Mouse (Mus musculus) C2C12 (cell line): Measurements from ENCODE around the gene Hc.

Experiments used
- CTCF ChIP-seq: IDR thresholded peaks from one replicate; pipeline ENCODE4 v1.5.1; 2011; ENCODE audit not compliant: control insufficient read depth, insufficient read depth, insufficient read length
- FOSL1 ChIP-seq: IDR thresholded peaks from one replicate; pipeline ENCODE4 v1.8.0; 2011; ENCODE audit warnings: mild to moderate bottlenecking, low read length; ENCODE audit not compliant: poor library complexity, insufficient read depth, severe bottlenecking
- MAX ChIP-seq: IDR thresholded peaks from one replicate; pipeline ENCODE4 v1.6.1; 2011; ENCODE audit warnings: mild to moderate bottlenecking, control low read depth
- MYOG ChIP-seq: IDR thresholded peaks from one replicate; pipeline ENCODE4 v1.6.1; 2011; ENCODE audit not compliant: control insufficient read depth, insufficient read length; ENCODE audit errors: extremely low read depth
- USF1 ChIP-seq: IDR thresholded peaks from one replicate; pipeline ENCODE4 v1.6.1; 2011; ENCODE audit warnings: low read depth, mild to moderate bottlenecking, control low read depth, moderate library complexity

DNA sequence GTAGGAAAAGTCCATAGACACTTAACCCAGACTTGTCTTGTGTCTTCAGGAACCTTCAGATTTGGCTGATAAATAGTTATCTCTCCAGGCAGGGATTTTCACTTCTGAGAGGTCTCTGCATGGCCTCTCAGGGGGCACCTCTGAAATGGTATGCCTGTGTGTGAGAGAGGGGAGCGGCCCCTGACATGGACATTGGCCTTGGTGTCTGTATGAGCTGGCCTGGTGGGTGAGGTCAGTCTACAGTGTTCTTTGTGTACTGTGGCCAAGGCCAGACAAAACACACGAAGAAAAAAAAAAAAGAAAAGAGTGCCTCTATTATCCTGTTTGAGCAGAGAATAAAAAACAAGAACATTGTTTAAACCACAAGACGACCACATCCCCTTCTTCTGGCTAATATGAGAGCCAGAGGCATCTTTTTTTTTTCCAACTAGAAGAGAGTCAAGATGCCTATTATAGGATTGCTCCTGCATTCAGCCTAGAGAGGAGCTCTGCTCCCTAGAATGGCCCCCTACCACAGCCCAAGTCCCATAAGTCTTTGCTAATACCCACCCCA lies 81.7 kb downstream of the Hc start:
- no peak for TF ChIP-seq USF1
- no peak for TF ChIP-seq FOSL1
- TF ChIP-seq CTCF, result no peak
- no peak for TF ChIP-seq MAX
- TF ChIP-seq MYOG, result no peak
